Mouse (Mus musculus): ENCODE measurements around the gene Vmn1r37. TPM values are rescaled to one million over a fixed set of nuclear protein-coding genes. Genes with fewer than 3 reads are reported as not detected.
"Not testable (repeated sequence)": the region's sequence is repeated elsewhere in the genome, so short reads cannot be mapped to it uniquely, and the experiment has no call there.

Vmn1r37 gene
- total RNA-seq (2021) = not detected

DNA sequence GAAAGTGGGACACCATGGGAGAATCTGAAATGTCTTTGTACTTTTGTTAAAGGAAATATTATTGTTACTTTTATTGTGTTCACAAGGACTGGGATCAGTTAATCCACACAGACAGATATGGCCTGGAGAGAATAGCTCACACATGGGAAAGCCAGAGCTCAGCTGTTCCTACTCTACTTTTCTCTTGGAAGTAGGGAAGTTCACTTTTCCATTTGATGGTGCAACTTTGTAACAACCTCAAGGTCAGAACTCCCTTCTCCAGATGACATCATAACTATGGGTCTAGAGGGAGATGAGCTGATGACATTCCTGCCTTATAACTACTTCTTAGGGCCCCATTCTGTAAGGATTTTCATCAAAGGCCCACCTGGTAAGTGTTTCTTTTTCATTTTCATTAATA, at the start of gene Vmn1r37:
Vmn1r37 (plus strand) TSS at position 301 of the 400 bp plus-strand sequence.
- DNase-seq (ENCODE audit: extremely low spot score in 1 of 2, low spot score in 2 of 2); intact Hi-C loops (cut with DNase I): not testable (repeated sequence)

GRCm38 (mm10) chr6:66685806-66686205, 43.4 kb upstream of the Vmn1r37 start, which contains the start of gene Vmn1r35:
Gene Vmn1r35 (minus strand): TSS chr6:66685906.
- intact Hi-C loops (cut with DNase I) = no loop called here
- DNase-seq (ENCODE audit: extremely low spot score in 1 of 2, low spot score in 2 of 2) = no peak

GRCm38 (mm10) chr6:66708901-66709300, 20.3 kb upstream of the Vmn1r37 start:
- no peak for DNase-seq (ENCODE audit: extremely low spot score in 1 of 2, low spot score in 2 of 2)
- intact Hi-C loops (cut with DNase I) = no loop called here

DNA sequence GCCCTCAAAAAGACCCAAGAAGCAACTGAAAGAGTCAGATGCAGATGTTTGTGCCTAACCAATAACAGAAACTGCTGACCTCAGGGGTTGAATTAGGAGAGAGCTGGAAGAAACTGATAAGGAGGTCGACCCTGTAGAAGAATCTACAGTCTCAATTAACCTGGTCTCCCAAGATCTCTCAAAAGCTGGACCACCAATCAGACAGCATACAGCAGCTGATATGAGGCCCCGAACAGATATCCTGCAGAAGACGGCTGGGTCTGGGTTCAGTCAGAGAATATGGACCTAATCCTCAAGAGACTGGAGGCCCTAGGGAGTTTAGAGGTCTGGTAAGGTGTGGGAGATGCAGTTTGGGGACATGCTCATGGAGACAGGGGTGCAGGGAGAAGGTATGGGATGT, 15.3 kb upstream of the Vmn1r37 start:
- intact Hi-C loops (cut with DNase I) = no loop called here

DNA sequence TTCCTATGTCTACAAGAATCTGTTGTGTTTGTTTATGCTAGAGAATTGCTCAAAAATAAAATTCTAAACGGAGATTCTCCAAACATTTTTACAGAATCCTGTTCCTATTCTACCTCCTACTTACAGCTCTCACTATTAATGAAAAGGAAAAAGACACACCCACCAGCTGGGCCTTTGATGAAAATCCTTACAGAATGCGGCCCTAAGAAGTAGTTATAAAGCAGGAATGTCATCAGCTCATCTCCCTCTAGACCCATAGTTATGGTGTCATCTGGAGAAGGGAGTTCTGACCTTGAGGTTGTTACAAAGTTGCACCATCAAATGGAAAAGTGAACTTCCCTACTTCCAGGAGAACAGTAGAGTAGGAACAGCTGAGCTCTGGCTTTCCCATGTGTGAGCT, 10.1 kb upstream of the Vmn1r37 start, which contains the start of gene Vmn1r36:
Vmn1r36 (minus strand) TSS at position 101 of the 400 bp plus-strand sequence.
- DNase-seq (ENCODE audit: extremely low spot score in 1 of 2, low spot score in 2 of 2); intact Hi-C loops (cut with DNase I): not testable (repeated sequence)

More for the DNA sequence above, 15.3 kb upstream of the Vmn1r37 start:
- no peak for DNase-seq (ENCODE audit: extremely low spot score in 1 of 2, low spot score in 2 of 2)

DNA sequence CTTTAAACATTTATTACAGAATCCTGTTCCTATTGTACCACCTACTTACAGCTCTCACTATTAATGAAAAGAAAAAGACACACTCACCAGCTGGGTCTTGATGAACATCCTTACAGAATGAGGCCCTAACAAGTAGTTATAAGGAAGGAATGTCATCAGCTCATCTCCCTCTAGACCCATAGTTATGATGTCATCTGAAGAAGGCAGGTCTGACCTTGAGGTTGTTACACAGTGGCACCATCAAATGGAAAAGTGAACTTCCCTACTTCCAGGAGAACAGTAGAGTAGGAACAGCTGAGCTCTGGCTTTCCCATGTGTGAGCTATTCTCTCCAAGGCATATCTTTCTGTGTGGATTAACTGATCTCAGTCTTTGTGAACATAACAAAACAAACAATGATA, 53.3 kb downstream of the Vmn1r37 start, which contains the start of gene Vmn1r38:
Vmn1r38 (minus strand) TSS at position 101 of the 400 bp plus-strand sequence.
- intact Hi-C loops (cut with DNase I); DNase-seq (ENCODE audit: extremely low spot score in 1 of 2, low spot score in 2 of 2): not testable (repeated sequence)

Other genes with a start within 250 kb of the Vmn1r37 start
- gene Mad2l1, start 194.0 kb upstream of the Vmn1r37 start, total RNA-seq (2021) = 10 to 100 TPM; 12.1 to 13.1 TPM
- not detected for gene Vmn1r32, start 169.3 kb upstream of the Vmn1r37 start, total RNA-seq (2021)
- gene Vmn1r33, start 111.1 kb upstream of the Vmn1r37 start, total RNA-seq (2021) = not detected
- gene Vmn1r34, start 85.5 kb upstream of the Vmn1r37 start, total RNA-seq (2021) = not detected
- not detected for gene Vmn1r35, start 43.5 kb upstream of the Vmn1r37 start, total RNA-seq (2021)
- not detected for gene Vmn1r36, start 10.2 kb upstream of the Vmn1r37 start, total RNA-seq (2021)
- not detected for gene Vmn1r38, start 53.2 kb downstream of the Vmn1r37 start, total RNA-seq (2021)
- gene Vmn1r39, start 81.2 kb downstream of the Vmn1r37 start, total RNA-seq (2021) = not detected
- 10 to 100 TPM; 75.7 to 86.9 TPM for gene Gng12, start 167.0 kb downstream of the Vmn1r37 start, total RNA-seq (2021)